Mouse (Mus musculus): ENCODE measurements around the gene Pif1.

DNA sequence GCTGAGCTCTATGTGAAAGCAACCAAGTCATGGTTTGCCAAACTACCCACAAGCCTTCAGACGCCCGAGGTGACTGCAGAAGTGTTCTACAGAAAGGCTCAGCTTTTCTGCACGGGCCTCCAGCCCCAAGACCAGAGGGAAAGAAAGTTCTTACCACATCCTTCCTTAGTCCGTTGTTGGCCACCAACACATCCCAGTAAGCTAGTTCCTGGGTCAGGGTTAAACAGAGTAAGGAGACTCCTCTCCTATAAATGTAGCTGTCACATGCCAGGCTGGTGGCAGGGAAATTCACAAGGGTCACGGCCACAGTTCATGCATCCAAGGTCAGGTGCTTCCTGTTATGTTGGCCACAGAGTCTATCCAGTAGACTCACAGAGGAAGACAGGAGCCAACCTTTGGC is 34.8 kb upstream of the Pif1 start:
- TF ChIP-seq CTCF (IDR thresholded peaks at IDR 0.05; ENCODE audit: borderline replicate concordance, insufficient read depth, low read length): no peak
- TF ChIP-seq POLR2A (IDR thresholded peaks at IDR 0.05; ENCODE audit: low read depth, low read length): no peak
